Mouse (Mus musculus) heart, adult 11 months (tissue): ENCODE data around the gene Rala.

ENCODE experiments used
- DNase-seq: peaks from one replicate; pipeline ENCODE4 v3.0.0; 2022

The Rala gene

DNA sequence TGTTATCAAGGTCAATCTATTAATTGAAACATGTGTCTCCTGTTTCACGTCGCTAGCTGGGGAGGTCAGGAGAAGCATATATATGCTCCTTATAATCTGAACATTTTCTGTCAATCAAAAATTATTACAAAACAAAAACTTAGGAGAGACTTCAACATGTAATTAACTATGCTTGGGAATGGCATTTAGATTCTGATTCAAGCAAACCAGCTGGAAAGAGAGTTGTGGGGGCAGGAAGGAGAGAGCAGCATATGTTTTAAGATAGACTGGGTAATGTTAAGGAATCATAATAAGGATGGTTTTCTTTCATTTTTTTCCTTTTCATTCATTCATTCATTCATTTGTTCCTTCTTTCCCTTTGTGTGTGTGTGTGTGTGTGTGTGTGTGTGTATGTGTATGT lies 77.3 kb downstream of the Rala start:
- no peak for DNase-seq

DNA sequence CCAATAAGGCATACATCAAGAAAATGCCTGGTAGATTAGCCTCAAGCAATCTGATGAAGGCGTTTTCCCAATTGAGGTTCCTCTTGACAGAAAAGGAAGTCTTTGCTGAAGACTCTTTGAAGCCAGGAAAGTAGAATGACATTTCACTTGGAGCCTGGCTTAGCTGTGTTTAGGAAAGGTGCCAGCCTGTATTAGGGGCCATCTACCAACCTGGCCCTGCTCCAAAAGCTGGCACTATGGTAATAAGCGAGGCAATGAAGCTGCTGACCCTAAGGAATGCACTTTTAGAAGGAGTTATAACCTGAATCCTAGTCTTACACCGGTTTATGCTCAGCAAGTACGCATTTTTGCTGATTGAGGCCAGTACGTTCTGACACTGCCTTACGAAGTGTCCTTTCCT lies 83.5 kb downstream of the Rala start:
- no peak for DNase-seq

DNA sequence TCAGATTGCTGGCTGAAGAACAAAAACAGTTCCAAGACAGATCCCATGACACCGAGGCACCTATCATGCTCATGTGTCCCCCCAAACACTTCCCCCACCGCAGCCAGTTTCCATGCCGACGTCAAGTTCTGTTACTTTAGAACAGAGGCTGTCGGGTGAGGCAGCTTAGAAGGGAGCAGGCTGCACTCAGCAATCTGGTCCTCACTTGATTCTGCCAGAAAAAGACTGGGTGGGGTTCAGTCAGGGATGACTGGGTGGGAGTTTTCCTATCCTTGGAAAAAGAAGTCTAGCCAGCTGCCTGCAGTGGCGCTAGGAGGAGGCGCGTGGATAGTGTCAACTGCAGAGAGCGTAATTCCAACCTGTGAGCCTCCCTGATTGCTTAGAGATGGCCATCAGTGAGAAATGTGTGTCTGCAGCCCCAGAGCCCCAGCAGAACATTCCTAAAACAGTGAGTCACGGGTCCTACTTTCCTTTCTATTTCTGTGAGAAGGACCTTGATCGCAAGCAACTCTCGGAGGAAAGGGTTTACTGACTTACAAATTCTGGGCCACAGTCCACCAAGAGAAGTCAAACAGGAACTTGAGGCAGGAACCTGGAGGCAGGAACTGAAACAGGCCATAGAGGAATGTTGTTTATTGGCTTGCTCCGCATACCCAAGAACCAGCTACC lies 84.5 kb downstream of the Rala start:
- DNase-seq, result peak; percentile 90

DNA sequence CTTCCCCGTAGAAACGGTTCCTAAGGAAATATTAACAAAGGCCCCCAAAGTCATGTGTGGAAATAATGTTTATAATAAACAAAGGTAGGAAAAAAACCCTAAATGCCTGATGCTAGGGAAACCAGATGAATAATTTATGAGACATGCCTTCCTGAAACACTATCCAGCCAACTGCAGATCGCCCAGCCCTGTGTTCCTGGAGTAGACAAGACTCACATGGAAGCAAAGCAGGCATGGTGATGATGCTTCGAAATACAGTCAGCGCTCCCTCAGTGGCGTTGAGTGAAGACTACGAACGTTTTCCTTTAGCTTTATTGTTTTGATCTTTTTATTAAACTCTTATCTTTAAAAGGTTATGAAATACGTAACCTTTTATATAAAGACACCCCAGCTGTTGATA lies 87.0 kb downstream of the Rala start:
- no peak for DNase-seq

DNA sequence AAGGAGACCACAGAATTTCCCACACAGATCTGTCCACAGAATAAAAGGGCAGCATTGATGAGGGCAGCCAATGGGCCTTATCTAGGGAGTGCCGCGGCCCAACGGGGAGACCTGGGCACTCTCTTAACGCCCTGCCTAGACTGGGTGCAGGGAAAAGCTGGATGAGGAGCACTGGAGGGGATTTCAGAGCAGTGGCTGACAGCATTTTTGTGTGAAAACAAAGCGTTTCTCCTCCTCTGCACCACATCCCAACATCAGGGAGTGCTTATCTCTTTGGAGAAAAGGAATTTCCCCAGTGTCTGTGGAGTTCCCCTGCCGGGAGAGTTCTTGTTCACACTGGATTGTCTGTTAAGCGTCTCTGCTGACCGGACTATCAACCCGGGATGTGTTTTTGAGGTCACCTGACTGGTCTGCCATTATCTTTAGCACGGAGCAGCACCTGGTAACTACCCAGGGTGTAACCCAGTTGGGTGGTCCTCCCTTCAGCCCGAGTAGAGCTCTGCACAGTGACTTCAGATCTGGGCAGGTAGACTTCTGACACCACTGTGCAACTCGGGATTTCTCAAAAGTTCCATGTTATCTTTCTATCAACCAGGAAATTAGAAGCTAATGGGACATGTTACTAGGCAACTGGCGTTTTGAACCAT lies 88.4 kb downstream of the Rala start:
- peak; percentile 75 for DNase-seq

DNA sequence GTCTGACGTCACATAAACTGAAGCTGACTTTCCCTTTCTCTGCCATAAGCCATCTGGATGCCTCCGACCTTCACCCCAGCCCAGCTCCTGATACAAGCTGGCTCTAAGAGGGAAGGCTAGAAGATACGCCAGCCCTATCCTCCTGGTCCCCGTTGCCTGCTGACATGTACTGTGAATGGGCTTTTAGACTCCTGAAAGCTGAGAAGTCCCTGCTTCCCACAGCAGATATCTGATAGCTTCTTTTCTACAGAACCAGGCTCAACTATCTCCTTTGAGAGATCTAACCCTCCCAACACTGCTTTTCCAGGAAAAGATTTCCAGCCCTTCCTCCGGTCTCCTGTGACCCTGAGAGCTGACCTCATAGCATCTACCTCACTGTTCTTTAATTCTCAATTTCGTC lies 89.3 kb downstream of the Rala start:
- DNase-seq, result no peak

DNA sequence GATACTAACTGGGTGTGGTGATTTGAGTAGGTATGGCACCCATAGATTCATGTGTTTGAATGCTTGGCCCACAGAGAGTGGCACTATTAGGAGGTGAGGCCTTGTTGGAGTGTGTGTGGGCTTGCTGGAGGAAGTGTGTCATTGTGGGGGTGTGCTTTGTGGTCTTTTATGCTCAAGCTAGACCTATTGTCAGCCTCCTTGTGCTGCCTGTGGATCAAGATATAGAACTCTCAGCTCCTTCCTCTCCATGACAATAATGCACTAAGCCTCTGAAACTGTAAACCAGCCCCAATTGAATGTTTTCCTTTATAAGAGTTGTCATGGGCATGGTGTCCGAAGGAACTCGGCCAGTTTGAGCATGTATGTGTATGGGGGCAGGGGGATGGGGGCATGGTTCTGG lies 100.7 kb downstream of the Rala start:
- no peak for DNase-seq

DNA sequence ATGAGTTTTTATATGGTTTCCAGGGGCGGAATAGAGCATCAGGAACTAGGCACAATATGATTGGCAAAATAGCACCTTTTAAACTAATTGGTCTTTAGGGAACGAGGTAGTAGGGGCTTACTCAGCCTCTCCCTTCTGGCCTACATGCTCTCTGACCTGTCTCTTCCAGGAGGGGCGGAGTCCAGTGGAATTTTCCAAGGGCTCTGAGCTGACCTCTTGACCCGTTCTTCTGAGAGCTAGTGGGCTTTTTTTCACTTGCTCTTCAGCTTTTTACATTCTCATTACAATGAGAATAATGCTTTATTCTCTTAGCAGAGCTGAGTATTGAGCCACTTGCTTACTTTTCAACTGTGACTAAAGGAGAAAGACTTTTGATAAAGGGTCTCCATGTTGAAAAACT lies 101.3 kb downstream of the Rala start:
- no peak for DNase-seq

DNA sequence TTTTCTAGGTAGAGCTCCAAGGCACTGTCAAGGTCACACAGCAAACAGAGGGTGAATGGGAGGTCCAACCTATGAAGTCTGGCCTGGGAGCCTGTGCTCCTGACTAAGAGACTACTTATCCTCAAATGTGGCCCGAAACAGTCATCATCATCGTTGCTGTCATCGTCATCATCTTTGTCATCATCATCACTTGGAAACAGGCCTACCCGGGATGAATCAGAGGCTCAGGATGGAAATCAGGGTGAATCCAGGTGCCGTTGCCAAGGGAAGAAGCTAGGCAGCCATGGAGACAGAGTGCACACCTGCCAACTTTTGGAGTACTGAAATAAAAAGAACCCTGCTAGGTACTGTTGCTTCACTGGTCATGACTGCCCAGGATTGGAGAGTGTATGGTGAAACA lies 104.9 kb downstream of the Rala start:
- DNase-seq, result no peak

DNA sequence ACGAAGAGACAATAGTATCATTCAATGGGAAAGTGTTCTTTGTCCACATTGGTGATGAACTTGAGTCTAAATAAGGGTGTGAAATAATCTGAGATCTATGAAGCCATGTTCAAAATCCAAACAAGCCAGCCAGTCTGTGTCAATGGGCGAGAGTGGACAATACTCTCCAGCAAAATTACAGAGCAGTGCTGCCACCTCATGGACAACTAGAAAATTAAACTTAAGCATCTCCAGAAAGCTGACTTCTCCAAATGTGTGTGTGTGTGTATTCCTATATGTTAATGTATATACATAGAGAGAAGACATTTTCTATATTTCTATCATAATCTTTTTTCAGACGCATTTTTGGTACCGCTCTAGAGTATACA lies 105.6 kb downstream of the Rala start:
- DNase-seq, result no peak

DNA sequence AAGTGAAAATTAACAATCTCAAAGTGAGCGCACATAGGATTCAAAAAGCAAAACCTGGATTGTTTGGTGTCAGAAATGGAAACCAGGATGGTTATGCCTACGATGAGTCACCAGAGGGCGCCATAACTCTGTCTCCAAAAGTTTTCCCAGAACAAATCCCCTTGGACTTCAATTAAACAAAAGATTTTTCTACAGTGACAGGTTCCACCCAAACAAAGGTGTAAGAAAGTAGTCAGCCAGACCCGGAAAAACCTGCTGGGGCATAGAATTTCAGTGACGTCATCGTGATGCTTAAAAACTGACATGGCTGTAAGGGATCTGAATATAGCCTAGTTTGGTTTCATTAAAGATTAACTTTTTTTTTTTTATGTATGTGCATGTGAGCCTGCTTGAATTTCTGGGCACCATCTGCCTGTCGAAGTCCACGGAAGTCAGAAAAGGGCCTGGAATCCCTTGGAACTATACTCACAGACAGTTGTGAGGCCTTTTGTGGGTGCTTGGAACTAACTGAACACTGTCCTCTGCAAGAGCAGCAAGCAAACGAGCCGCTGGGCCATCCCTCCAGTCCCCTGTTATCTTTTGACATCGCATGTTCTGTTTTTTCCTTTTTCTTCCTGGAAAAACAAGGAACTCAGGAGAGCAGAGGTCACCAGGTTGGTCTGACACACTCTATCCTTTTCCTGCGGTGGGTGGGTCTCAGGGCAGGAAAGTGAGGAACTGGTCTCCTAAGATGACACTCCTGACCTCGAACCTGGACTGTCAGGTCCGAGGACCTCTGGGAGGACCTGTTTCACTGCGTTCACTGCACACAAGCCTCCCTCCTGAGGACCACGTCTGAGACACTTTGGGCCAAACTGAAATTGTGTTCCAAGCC lies 106.2 kb downstream of the Rala start:
- peak; percentile 75 for DNase-seq

DNA sequence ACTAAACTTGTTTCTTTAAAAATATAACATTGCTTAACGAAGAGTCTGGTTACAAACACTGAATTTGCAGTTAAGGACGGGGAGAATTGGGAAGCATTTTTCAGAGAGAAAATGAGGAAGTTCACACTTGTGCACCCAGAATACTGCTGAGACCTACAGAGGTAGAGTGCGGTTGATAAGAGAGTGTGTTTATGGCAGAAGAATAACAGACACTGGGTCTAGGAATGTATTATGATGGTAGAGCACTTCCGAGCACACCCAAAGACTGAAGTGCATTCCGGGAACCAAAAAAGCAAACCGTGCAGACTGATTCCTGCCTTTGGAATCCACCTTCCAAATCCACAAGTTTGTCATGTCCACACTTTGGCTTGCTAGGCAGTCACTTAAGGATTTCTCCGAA lies 107.2 kb downstream of the Rala start:
- DNase-seq, result no peak

DNA sequence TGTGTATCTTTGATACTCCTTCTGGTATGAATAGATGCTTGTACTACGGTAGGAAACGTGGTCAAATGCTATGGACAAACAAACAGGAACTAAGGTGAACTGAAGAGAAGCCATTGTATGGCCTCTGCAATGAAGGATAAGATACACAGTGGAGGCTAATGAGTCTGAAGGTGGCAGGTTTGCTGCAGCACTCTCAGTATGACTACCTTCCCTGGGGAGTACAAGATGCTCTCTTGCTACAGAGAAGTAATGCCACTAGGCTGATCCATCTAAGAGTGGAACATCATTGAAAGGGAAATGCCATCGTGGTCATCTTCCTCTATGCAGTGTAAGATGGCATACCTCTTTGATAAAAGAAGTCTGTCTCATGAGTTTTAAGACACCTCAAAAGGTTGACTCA lies 111.1 kb downstream of the Rala start:
- no peak for DNase-seq
